Mouse (Mus musculus) cerebellum, adult 2 months (tissue): ENCODE results near the gene Tstd1. TPM values are rescaled to one million over a fixed set of nuclear protein-coding genes. Genes with fewer than 3 reads are reported as not detected.

Experiments
- DNase-seq, 2 experiments: peaks; one replicate each; pipeline ENCODE4 v3.0.0; 2021
- H3K27ac ChIP-seq: fragments of 200-500 bp; 2 replicates; pipeline ENCODE4 v1.5.1; 2012; ENCODE audit warnings: low read length, control low read depth, inconsistent platforms; ENCODE audit not compliant: insufficient read depth
- H3K27me3 ChIP-seq: fragments of 200-500 bp; 2 replicates; pipeline ENCODE4 v1.6.1; 2012; ENCODE audit warnings: inconsistent platforms, mild to moderate bottlenecking, low read length, moderate library complexity; ENCODE audit not compliant: control insufficient read depth, insufficient read depth
- H3K4me1 ChIP-seq: fragments of 200-500 bp; 2 replicates; pipeline ENCODE4 v1.6.1; 2011; ENCODE audit warnings: low read length; ENCODE audit not compliant: control insufficient read depth, insufficient read depth
- H3K4me3 ChIP-seq: fragments of 200-500 bp; replicated peaks from 2 replicates; pipeline ENCODE3; 2011; ENCODE audit warnings: mild to moderate bottlenecking, low read depth, low read length, control low read depth; ENCODE audit not compliant: insufficient read depth
- CTCF ChIP-seq: fragments of 200-500 bp; IDR thresholded peaks from 2 replicates; pipeline ENCODE4 v1.5.1; 2011; ENCODE audit warnings: low read depth, mild to moderate bottlenecking, control low read depth, low read length, moderate library complexity, borderline replicate concordance; ENCODE audit not compliant: insufficient read depth
- POLR2A ChIP-seq: fragments of 200-500 bp; IDR thresholded peaks from 2 replicates; pipeline ENCODE4 v1.6.1; 2011; ENCODE audit warnings: low read length, control low read depth, borderline replicate concordance; ENCODE audit not compliant: insufficient read depth
- WGBS: fragments of 180-500 bp; shearing (Covaris S2); methylation state at CpG from one replicate; pipeline ENCODE4 v1.1.7; 2018; 5-methylcytosine and 5-hydroxymethylcytosine counted together
- polyA plus RNA-seq: library from polyadenylated mRNA; depleted of rRNA; stranded (reverse); fragments of >200 nt; gene quantifications from 2 replicates; pipeline ENCODE4 v1.2.3, GENCODE M21; 2012

The Tstd1 gene
- polyA plus RNA-seq, 1 experiment, result 2.2 TPM

DNA sequence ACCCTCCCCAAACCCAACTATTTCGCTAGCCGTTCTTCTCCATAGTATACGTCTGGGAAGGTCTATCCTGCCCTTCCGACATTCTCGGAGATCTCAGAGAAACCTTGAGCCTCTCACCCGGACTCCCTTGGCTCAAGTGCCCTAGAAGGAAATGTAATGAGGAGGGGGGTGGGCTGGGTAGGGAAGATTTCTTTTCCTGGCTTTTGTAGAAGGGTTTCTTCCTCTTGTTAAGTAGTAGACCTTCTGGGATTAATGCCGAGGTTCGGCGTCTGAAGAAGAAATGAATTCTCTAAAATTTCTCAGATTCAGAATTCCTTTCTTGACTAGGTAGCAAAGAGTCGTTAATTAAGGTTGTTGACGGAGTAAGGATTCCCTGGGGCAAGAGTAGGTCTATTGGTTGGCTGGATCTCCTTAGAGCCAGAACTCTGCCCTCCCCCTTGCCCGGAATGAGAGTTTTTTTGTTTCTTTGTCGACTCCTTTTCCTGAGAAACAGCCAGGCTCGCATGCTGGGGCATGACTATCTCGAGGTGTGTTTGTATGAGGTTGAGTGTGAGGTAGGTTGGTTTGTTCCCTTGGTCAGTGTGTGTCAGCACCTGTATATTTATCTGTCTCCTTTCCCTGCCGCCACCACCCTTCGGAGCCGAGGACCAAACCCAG, 19.5 kb downstream of the Tstd1 start:
- TF ChIP-seq CTCF (no peak), POLR2A (no peak)
- 14% methylated on average over 18 of the region's 18 CpGs for WGBS
- Histone ChIP-seq H3K27me3 (no peaks in the 10 kb centered on the region), H3K27ac (no peak overlapping the region), H3K4me1 (no peaks in the 10 kb centered on the region), H3K4me3 (peak overlapping the region; percentile 79)
- no peak for DNase-seq

DNA sequence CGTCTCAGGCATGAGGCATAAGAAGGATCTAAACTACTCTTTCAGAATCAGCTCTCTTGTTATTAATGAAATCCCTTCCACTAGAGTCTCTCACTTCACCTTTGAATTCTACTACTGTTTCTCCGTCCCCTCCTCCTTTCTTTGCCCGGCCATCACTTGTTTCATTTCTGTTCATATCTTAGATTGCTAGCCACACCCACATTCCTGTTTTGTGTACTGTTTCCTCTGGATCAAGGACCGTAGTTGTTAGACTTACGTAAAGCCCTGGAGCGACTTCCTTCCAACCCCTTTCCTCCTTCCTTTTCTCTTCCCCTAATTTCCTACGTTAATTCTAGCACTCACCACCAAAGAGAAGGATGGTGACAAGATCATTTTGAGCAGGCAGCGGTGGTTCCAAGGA, 20.4 kb downstream of the Tstd1 start:
- Histone ChIP-seq H3K4me3 (no peak overlapping the region), H3K27ac (no peak overlapping the region), H3K4me1 (no peaks in the 10 kb centered on the region), H3K27me3 (no peaks in the 10 kb centered on the region)
- no peak for DNase-seq
- TF ChIP-seq POLR2A (no peak), CTCF (no peak)
- WGBS, result 74% methylated on average over 8 of the region's 8 CpGs

DNA sequence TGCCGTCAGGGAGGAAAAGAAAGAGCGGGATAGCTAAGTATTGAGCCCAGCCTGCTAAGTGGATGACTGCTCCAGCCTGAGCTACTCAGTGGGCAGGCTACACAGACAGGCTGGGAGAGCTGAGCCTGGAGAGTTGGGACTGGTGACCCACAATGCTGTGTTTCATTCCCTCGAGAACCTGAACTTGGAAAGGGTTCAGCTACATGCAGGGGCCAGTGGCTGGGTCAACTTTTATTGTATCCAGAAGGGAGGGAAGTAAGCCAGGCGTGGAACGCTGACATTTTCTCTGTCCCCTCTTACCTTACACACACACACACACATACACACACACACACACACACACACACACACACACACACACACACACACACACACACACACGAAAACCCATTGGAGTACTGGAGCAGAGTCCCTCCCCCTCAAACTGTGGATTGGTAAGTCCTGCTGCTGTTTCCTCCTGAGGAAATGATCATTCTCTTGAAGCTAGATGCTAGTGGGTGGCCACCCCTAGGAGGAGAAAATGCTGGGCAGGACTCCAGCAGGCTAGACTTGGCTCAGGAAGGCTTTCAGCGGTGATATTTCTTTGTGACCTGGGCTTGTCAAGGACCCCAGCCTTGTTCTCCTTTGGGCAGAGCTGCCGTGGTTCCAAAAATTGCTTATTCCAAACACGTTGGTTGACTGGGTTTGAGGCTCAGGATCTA, 21.5 kb downstream of the Tstd1 start:
- Histone ChIP-seq H3K4me3 (no peak overlapping the region), H3K4me1 (no peaks in the 10 kb centered on the region), H3K27me3 (no peaks in the 10 kb centered on the region), H3K27ac (no peak overlapping the region)
- no peak for DNase-seq
- WGBS, result 23% methylated on average over 9 of the region's 9 CpGs
- TF ChIP-seq POLR2A (no peak), CTCF (no peak)

DNA sequence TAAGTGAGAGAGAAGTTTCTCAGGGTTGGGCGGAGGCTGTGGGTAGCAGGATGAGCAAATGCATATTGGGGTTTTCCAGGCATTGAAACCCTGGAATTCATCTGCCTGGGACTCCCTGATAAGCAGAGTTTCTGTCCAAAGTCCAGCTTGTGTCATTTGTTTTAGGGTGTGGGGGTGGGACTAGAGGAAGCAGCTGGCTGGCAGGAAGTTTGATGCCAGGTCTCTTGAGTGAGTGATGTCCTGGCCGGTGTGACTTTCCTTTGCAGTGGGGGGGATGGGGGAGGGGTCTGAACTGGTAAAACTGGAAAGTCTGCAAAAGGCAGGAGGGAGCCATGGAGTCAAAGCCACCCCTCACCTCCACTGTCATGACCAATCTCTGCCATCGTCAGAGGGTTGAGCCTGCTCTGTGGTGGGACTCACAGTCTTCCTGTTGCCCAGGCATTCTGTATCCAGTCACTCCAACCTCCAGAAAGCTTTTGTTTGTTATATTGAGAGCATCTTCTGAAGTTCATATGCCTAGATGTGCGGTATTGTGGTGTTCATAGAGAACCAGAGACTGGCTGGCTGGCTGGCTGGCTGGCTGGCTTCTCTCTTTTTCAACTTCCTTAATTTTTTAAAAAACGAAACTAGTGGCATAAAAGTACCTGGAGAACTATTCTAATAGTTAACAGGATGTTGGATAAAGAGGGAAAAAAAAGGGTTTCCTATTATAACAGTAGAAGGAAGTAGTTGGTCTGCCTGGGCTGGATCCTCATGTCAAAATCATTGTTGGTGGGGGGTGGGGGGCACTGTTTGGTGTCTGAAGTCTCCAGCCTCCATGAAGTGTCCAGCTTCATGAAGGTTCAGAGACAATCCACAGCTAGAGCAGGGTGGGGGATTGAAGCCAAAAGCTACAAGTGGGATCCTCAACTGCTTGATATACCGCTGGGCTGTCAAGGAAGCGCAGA, 23.1 kb downstream of the Tstd1 start:
- TF ChIP-seq POLR2A (no peak), CTCF (no peak)
- no peak overlapping the region for H3K4me3 ChIP-seq
- 57% methylated on average over 7 of the region's 7 CpGs for WGBS
- no peak overlapping the region for H3K27ac ChIP-seq
- H3K4me1 ChIP-seq, result no peaks in the 10 kb centered on the region
- no peaks in the 10 kb centered on the region for H3K27me3 ChIP-seq
- DNase-seq, result no peak

DNA sequence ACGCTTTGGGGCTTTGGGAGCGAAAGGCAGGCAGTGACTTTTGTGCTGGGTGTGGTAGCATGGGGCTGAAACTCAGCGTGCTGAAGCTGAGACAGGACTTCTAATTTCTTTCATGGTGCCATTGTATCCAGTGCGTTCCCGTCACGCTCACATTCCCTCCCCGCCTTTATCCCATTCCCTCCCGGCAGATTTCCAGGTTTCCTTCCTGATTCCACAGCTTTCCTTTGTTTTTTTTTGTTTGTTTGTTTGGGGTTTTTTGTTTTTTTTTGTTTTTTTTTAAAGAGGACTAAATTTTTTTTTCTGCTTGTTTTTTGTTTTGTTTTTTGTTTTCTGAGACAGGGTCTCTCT, 23.7 kb downstream of the Tstd1 start:
- H3K4me3 ChIP-seq, result no peak overlapping the region
- no peak for DNase-seq
- H3K4me1 ChIP-seq, result no peaks in the 10 kb centered on the region
- TF ChIP-seq CTCF (no peak), POLR2A (no peak)
- WGBS, result 42% methylated on average over 8 of the region's 8 CpGs
- no peaks in the 10 kb centered on the region for H3K27me3 ChIP-seq
- no peak overlapping the region for H3K27ac ChIP-seq

DNA sequence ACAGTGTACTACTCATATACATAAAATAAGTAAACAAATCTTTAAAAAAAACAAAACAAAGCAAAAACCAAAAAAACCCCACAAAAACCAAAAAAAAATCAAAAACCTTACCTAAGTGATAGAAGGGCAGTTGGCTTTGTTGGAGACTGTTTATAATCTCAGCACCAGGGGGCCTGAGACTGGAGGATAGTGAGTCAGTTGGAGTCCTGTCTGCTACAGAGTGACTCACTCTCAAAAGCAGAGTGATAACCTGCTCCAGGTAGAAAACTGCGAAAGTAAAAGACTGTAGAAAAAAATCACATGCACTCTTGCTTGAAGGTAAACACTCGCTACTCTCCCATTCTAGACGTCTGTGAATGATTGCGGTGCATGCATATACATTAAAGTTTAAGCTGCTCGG, 26.4 kb downstream of the Tstd1 start:
- Histone ChIP-seq H3K4me3 (no peak overlapping the region), H3K27me3 (no peaks in the 10 kb centered on the region), H3K27ac (no peak overlapping the region), H3K4me1 (no peaks in the 10 kb centered on the region)
- TF ChIP-seq POLR2A (no peak), CTCF (no peak)
- DNase-seq, result no peak
- 89% methylated on average over 5 of the region's 5 CpGs for WGBS

DNA sequence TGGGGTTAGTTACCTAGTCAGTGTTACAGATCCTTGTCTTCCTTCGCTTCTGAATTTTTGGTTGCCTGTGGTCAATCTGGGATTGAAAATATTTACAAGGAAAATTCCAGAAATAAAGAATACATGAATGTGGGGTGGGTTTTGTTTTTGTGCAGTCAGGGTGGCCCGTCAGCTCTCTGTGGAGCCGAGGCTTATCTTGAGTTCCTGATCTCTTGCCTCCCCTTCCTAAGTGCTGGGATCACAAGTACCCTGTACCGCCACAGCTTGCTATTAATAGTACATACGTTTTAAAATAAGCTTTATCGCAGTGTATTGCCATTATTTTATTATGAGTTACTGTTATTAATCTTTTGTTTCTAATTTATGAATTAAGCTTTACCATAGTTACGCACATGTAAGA, 28.2 kb downstream of the Tstd1 start:
- WGBS, result 85% methylated on average over 7 of the region's 7 CpGs
- DNase-seq, result no peak
- H3K4me1 ChIP-seq, result no peaks in the 10 kb centered on the region
- TF ChIP-seq POLR2A, result no peak
- no peak for TF ChIP-seq CTCF
- H3K27me3 ChIP-seq, result no peaks in the 10 kb centered on the region
- H3K27ac ChIP-seq, result no peak overlapping the region
- no peak overlapping the region for H3K4me3 ChIP-seq

DNA sequence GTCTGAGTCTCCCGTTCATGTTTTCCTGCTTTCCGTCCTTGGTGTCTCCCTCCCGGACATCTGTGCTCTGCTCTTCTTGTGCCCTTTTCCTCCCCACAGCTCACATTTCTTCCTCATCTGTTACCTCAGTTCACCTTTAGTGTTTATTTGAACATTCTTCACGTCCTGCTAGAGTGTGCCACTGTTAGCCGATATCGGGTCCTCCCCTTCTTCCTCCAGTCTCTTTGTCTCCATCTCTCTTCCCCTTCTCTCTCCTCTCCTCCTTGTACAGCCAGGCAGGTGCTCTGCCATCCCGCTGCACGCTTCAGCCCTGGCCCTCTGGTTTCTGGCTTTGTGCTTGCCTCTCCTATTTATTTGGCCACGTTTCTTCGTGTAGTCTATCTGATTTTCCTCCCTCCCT, 29.0 kb downstream of the Tstd1 start:
- DNase-seq, result no peak
- H3K4me1 ChIP-seq, result no peaks in the 10 kb centered on the region
- 59% methylated on average over 10 of the region's 10 CpGs for WGBS
- no peak overlapping the region for H3K27ac ChIP-seq
- TF ChIP-seq POLR2A, result no peak
- TF ChIP-seq CTCF, result no peak
- H3K27me3 ChIP-seq, result no peaks in the 10 kb centered on the region
- H3K4me3 ChIP-seq, result no peak overlapping the region
